Mouse (Mus musculus): ENCODE results near the gene Cox4i1. TPM values are rescaled to one million over a fixed set of nuclear protein-coding genes. Genes with fewer than 3 reads are reported as not detected.

The Cox4i1 gene
- polyA plus RNA-seq, 1 experiment from 2014 or later, result 874 TPM

- Histone ChIP-seq H3K27ac (replicated peaks) (0 out of 2 replicates have a peak overlapping the region, but pooled peaks have one; percentile 21), H3K4me3 (no peak overlapping the region), H3K4me1 (peaks cover 24% of the 10 kb centered on the region), H3K9me3 (no peaks in the 10 kb centered on the region), H3K36me3 (replicated peaks) (no peaks in the 10 kb centered on the region), H3K27me3 (replicated peaks; ENCODE audit: low read depth, poor library complexity, severe bottlenecking) (peaks cover 42% of the 10 kb centered on the region)
- WGBS, result 86% methylated on average over 13 of the region's 13 CpGs
- no peak for DNase-seq (ENCODE audit: low spot score)
Measured at GRCm38 (mm10) chr8:120686051-120686450, 18.0 kb downstream of the Cox4i1 start.

DNA sequence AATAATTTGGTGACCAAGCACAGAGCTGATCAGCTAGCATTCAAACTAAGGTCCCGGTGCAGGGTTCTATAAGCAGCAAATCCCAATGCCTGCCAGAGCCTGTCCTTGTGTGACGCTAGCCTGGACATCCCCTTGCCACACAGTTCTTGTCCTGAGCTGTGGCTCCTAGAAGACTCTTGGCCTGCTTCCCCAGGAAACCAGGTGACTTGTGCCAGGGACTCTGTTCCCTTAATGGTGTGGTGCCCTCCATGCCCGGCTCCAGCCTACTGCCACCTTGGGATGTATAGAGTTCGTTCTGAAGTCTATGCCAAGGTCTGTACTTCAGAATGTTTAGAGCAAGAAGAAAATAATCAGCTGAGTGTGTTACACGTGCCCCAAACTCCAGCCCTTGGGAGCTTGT is 18.6 kb downstream of the Cox4i1 start:
- H3K4me1 ChIP-seq, result peaks cover 24% of the 10 kb centered on the region
- H3K27me3 ChIP-seq (replicated peaks; ENCODE audit: low read depth, poor library complexity, severe bottlenecking), result peaks cover 42% of the 10 kb centered on the region
- DNase-seq (ENCODE audit: low spot score), result no peak
- H3K9me3 ChIP-seq, result no peaks in the 10 kb centered on the region
- H3K27ac ChIP-seq (replicated peaks), result no peak overlapping the region
- H3K4me3 ChIP-seq, result no peak overlapping the region
- WGBS, result 81% methylated on average over 5 of the region's 5 CpGs
- H3K36me3 ChIP-seq (replicated peaks), result no peaks in the 10 kb centered on the region

DNA sequence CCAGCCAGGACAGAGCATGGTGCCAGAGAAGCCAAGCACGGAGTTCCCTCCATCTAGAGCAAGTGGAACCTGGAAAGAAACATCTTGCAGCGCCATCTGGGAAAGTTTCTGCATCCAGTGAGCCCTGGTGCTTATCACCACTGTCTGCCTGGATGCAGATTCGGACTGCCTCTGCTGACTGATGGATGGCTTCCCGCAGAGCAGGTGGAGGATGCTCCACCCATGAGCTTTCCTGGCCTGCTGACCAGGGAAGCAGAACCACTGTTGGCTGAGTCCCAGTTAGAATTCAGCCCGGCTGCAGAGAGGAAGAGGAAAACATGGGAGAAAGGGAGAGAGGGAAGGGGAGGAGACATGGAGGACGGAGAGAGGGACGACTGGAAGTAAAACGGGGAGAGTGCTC is 19.8 kb downstream of the Cox4i1 start:
- Histone ChIP-seq H3K9me3 (no peaks in the 10 kb centered on the region), H3K27ac (replicated peaks) (no peak overlapping the region), H3K27me3 (replicated peaks; ENCODE audit: low read depth, poor library complexity, severe bottlenecking) (peaks cover 35% of the 10 kb centered on the region), H3K36me3 (replicated peaks) (no peaks in the 10 kb centered on the region), H3K4me1 (peaks cover 24% of the 10 kb centered on the region), H3K4me3 (no peak overlapping the region)
- DNase-seq (ENCODE audit: low spot score), result no peak
- WGBS, result 82% methylated on average over 8 of the region's 8 CpGs

DNA sequence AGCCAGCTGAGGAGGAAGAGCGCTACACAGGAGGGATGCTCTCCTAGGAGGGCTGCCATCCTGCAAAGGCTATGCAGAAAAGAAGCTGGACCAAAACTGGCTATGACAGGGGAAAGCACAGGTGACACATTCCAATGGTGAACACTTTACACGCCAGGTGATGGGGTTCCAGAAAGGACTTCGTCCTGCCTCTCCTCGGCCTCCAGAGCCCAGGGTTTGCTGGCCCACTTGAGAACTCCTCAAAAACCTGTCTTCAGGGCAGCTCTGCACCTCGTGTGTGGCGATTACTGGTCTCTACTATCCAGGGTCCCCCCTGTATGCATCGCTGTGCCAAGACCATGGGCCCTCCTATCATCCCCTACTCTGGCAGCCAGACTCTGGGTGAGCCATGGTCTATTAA is 20.5 kb downstream of the Cox4i1 start:
- DNase-seq (ENCODE audit: low spot score), result no peak
- Histone ChIP-seq H3K9me3 (no peaks in the 10 kb centered on the region), H3K4me3 (no peak overlapping the region), H3K4me1 (peaks cover 26% of the 10 kb centered on the region), H3K27ac (replicated peaks) (no peak overlapping the region), H3K36me3 (replicated peaks) (no peaks in the 10 kb centered on the region), H3K27me3 (replicated peaks; ENCODE audit: low read depth, poor library complexity, severe bottlenecking) (peaks cover 31% of the 10 kb centered on the region)
- 89% methylated on average over 7 of the region's 7 CpGs for WGBS

GRCm38 (mm10) chr8:120692934-120693333 is 24.9 kb downstream of the Cox4i1 start:
- Histone ChIP-seq H3K27ac (replicated peaks) (no peak overlapping the region), H3K36me3 (replicated peaks) (no peaks in the 10 kb centered on the region), H3K4me3 (no peak overlapping the region), H3K9me3 (peaks cover 1% of the 10 kb centered on the region), H3K4me1 (peaks cover 17% of the 10 kb centered on the region), H3K27me3 (replicated peaks; ENCODE audit: low read depth, poor library complexity, severe bottlenecking) (peaks cover 17% of the 10 kb centered on the region; the same call in 1 of the 2 replicates)
- DNase-seq (ENCODE audit: low spot score), result no peak
- 54% methylated on average over 4 of the region's 4 CpGs for WGBS

DNA sequence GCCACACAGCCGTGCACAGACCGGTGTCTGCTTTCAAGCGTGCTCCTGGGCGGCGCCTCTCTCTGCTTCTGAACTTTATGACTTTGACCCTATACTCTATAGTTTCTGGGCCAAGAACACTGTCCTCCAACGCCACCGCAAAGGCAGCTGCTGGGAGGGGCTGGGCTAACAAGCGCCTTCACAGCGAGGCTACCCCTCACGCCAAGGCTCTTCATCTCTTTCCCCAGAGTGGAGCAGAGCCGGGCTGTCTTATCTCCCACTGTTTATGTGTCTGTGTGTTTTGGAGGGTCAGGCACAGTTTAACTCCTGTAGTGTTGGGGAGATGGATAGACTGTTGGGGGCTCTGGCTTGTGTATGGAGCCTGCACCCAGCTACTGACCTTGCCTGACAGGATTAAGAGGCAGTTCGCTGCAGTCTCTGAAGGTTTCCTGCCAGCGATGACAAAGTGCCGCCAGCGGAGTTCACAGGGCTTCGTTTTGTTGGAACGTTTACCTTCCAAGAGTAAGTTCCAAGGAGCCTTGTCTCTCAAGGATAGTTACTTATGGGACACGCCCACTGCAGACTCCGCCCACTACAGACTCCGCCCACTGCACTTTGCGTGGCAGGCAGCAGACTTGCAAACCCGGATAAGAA is 26.0 kb downstream of the Cox4i1 start:
- Histone ChIP-seq H3K27me3 (replicated peaks; ENCODE audit: low read depth, poor library complexity, severe bottlenecking) (peaks cover 11% of the 10 kb centered on the region; the same call in 1 of the 2 replicates), H3K27ac (replicated peaks) (no peak overlapping the region), H3K36me3 (replicated peaks) (no peaks in the 10 kb centered on the region), H3K4me3 (no peak overlapping the region), H3K4me1 (peaks cover 17% of the 10 kb centered on the region), H3K9me3 (peaks cover 4% of the 10 kb centered on the region)
- 56% methylated on average over 22 of the region's 22 CpGs for WGBS
- peak; percentile 24 for DNase-seq (ENCODE audit: low spot score)

DNA sequence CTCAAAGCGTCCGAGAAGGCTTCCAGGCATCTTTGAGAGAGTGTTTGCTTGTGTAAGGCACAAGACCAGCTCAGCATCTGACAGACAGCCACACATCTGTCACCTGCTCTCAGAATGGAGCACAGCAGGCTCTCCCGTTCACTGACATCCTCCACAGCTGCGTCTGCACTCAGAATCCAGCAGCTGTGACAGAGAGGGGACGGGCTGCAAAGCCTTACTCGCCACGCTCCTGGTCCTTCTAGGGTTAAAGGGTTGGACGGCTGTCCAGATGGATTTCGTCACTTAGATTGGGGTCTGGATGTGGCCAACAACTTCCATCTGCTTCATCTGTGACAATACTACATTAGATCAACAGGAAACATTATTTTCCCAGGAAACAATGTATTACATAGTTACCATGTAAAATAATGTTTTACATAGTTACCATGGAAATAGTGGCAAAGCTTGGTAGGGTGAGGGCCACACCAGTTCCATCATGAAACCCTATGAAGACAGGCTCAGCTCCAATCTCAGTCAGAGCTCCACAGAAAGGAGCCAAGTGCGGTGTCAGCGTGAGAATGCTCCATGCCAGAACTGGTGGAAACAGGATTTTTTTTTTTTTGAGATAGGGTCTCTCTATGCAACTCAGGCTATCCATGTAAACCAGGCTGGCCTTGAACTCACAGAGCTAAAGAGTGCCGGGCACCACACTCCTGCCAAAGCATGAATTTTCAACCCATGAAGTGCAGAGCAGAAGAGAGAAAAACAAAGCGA is 28.6 kb downstream of the Cox4i1 start:
- peaks cover 27% of the 10 kb centered on the region for H3K4me1 ChIP-seq
- peak; percentile 24 for DNase-seq (ENCODE audit: low spot score)
- H3K27me3 ChIP-seq (replicated peaks; ENCODE audit: low read depth, poor library complexity, severe bottlenecking), result peaks cover 10% of the 10 kb centered on the region
- H3K9me3 ChIP-seq, result peaks cover 4% of the 10 kb centered on the region
- no peak overlapping the region for H3K4me3 ChIP-seq
- WGBS, result 64% methylated on average over 13 of the region's 13 CpGs
- H3K36me3 ChIP-seq (replicated peaks), result no peaks in the 10 kb centered on the region
- H3K27ac ChIP-seq (replicated peaks), result no peak overlapping the region

- H3K27ac ChIP-seq (replicated peaks), result no peak overlapping the region
- peaks cover 4% of the 10 kb centered on the region for H3K9me3 ChIP-seq
- no peak for DNase-seq (ENCODE audit: low spot score)
- peaks cover 30% of the 10 kb centered on the region for H3K4me1 ChIP-seq
- WGBS, result 86% methylated on average over 17 of the region's 17 CpGs
- H3K36me3 ChIP-seq (replicated peaks), result no peaks in the 10 kb centered on the region
- H3K4me3 ChIP-seq, result no peak overlapping the region
- H3K27me3 ChIP-seq (replicated peaks; ENCODE audit: low read depth, poor library complexity, severe bottlenecking), result peaks cover 17% of the 10 kb centered on the region
Measured at GRCm38 (mm10) chr8:120697154-120697978, 29.3 kb downstream of the Cox4i1 start.

GRCm38 (mm10) chr8:120697979-120698272 is 29.9 kb downstream of the Cox4i1 start:
- peaks cover 29% of the 10 kb centered on the region for H3K4me1 ChIP-seq
- H3K4me3 ChIP-seq, result no peak overlapping the region
- H3K27me3 ChIP-seq (replicated peaks; ENCODE audit: low read depth, poor library complexity, severe bottlenecking), result peaks cover 19% of the 10 kb centered on the region
- no peaks in the 10 kb centered on the region for H3K36me3 ChIP-seq (replicated peaks)
- H3K9me3 ChIP-seq, result peaks cover 4% of the 10 kb centered on the region
- no peak overlapping the region for H3K27ac ChIP-seq (replicated peaks)
- DNase-seq (ENCODE audit: low spot score), result no peak

GRCm38 (mm10) chr8:120698426-120698825 is 30.4 kb downstream of the Cox4i1 start:
- DNase-seq (ENCODE audit: low spot score), result no peak
- 94% methylated on average over 7 of the region's 7 CpGs for WGBS
- H3K36me3 ChIP-seq (replicated peaks), result no peaks in the 10 kb centered on the region
- H3K4me3 ChIP-seq, result no peak overlapping the region
- peaks cover 4% of the 10 kb centered on the region for H3K9me3 ChIP-seq
- peaks cover 29% of the 10 kb centered on the region for H3K4me1 ChIP-seq
- no peak overlapping the region for H3K27ac ChIP-seq (replicated peaks)
- peaks cover 19% of the 10 kb centered on the region for H3K27me3 ChIP-seq (replicated peaks; ENCODE audit: low read depth, poor library complexity, severe bottlenecking)

DNA sequence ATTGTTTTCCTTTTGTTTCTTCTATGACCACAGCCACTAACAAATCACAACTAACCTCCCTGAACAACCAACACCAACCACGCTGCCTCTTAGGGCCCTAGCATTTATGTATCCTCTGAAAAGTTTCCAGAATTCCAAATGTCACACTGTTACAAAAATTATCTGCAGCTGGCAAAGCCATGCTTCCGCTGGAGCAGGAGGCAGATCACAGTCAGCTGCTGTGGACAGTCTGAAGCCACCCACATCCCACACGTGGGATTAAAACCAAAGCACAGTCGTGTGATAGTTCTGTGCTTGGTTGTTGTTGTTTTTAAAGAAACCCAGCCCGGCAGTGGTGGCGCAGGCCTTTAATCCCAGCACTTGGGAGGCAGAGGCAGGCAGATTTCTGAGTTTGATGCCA is 31.1 kb downstream of the Cox4i1 start:
- Histone ChIP-seq H3K36me3 (replicated peaks) (no peaks in the 10 kb centered on the region), H3K9me3 (peaks cover 4% of the 10 kb centered on the region), H3K4me1 (peaks cover 24% of the 10 kb centered on the region), H3K4me3 (no peak overlapping the region), H3K27ac (replicated peaks) (no peak overlapping the region), H3K27me3 (replicated peaks; ENCODE audit: low read depth, poor library complexity, severe bottlenecking) (peaks cover 19% of the 10 kb centered on the region)
- no peak for DNase-seq (ENCODE audit: low spot score)
- 81% methylated on average over 6 of the region's 6 CpGs for WGBS

- Histone ChIP-seq H3K9me3 (peaks cover 4% of the 10 kb centered on the region), H3K27me3 (replicated peaks; ENCODE audit: low read depth, poor library complexity, severe bottlenecking) (peaks cover 19% of the 10 kb centered on the region), H3K36me3 (replicated peaks) (no peaks in the 10 kb centered on the region), H3K27ac (replicated peaks) (no peak overlapping the region), H3K4me3 (no peak overlapping the region), H3K4me1 (peaks cover 22% of the 10 kb centered on the region)
- DNase-seq (ENCODE audit: low spot score), result no peak
- 73% methylated on average over 2 of the region's 2 CpGs for WGBS
Measured at GRCm38 (mm10) chr8:120699565-120699964, 31.5 kb downstream of the Cox4i1 start.

Measured in embryonic facial prominence, embryonic 10.5 days (tissue).